Mouse (Mus musculus) limb, embryonic 14.5 days (tissue): ENCODE measurements at regions not wholly inside any gene's neighbourhood (a gene's known extent, or its start where the extent isn't known, plus 50 kb on each side); places are given as distances from the start of the nearest gene placed in this dataset.

ENCODE experiments used
- ATAC-seq: fragments of 200-750 bp; cut with Nextera tagmentation; 2 replicates; pipeline ENCODE4 v1.8.0; 2017; ENCODE audit warnings: low read depth, moderate number of reproducible peaks, moderate TSS enrichment; ENCODE audit not compliant: low FRiP score
- DNase-seq: peaks from one replicate; pipeline ENCODE4 v3.0.0-alpha.2; 2015; ENCODE audit warnings: low spot score
- H3K27ac ChIP-seq: fragments of 300-500 bp; sonication (generic); replicated peaks from 2 replicates; pipeline ENCODE4 v1.5.1; 2014; ENCODE audit warnings: low read depth, mild to moderate bottlenecking, low read length, moderate library complexity, mixed read lengths
- H3K27me3 ChIP-seq: fragments of 300-500 bp; sonication (generic); 2 replicates; pipeline ENCODE4 v1.6.1; 2014; ENCODE audit warnings: low read length, mixed read lengths; ENCODE audit not compliant: control insufficient read depth, insufficient read depth
- H3K36me3 ChIP-seq: fragments of 300-500 bp; sonication (generic); 2 replicates; pipeline ENCODE4 v1.6.1; 2014; ENCODE audit warnings: mild to moderate bottlenecking, low read length, moderate library complexity, mixed read lengths; ENCODE audit not compliant: control insufficient read depth, insufficient read depth
- H3K4me1 ChIP-seq: fragments of 300-500 bp; sonication (generic); 2 replicates; pipeline ENCODE4 v1.6.1; 2014; ENCODE audit warnings: antibody characterized with exemption, low read length, mixed read lengths; ENCODE audit not compliant: control insufficient read depth, insufficient read depth
- H3K4me2 ChIP-seq: fragments of 300-500 bp; sonication (generic); replicated peaks from 2 replicates; pipeline ENCODE4 v1.6.1; 2014; ENCODE audit warnings: low read depth, mild to moderate bottlenecking, low read length, moderate library complexity; ENCODE audit not compliant: severe bottlenecking
- H3K4me3 ChIP-seq: fragments of 300-500 bp; sonication (generic); replicated peaks from 2 replicates; pipeline ENCODE4 v1.5.1; 2014; ENCODE audit warnings: low read length
- H3K9ac ChIP-seq: fragments of 300-500 bp; sonication (generic); 2 replicates; pipeline ENCODE4 v1.6.1; 2014; ENCODE audit warnings: mild to moderate bottlenecking, low read depth, low read length, moderate library complexity; ENCODE audit not compliant: severe bottlenecking
- H3K9me3 ChIP-seq: fragments of 300-500 bp; sonication (generic); 2 replicates; pipeline ENCODE4 v1.6.1; 2016; ENCODE audit warnings: low read length; ENCODE audit not compliant: control insufficient read depth
- POLR2A ChIP-seq: fragments of 200-500 bp; IDR thresholded peaks from 2 replicates; pipeline ENCODE4 v1.8.0; 2012; ENCODE audit warnings: inconsistent platforms, mild to moderate bottlenecking, moderate library complexity, borderline replicate concordance; ENCODE audit not compliant: insufficient read depth, insufficient read length; ENCODE audit errors: extremely low read depth
- WGBS: fragments of 180-500 bp; shearing (Covaris S2); extraction: QIAGEN DNeasy Blood & Tissue Kit; methylation state at CpG from one replicate; pipeline ENCODE4 v1.1.7; 2014; 5-methylcytosine and 5-hydroxymethylcytosine counted together

- Histone ChIP-seq H3K27ac (no peak overlapping the region), H3K9me3 (no peaks in the 10 kb centered on the region), H3K27me3 (no peaks in the 10 kb centered on the region), H3K4me1 (peaks cover 19% of the 10 kb centered on the region), H3K4me2 (no peak overlapping the region), H3K9ac (no peak overlapping the region), H3K4me3 (no peak overlapping the region), H3K36me3 (no peaks in the 10 kb centered on the region)
- no peak for DNase-seq
- ATAC-seq = no peak
- TF ChIP-seq POLR2A = no peak
- WGBS = 66% methylated on average over 4 of the region's 4 CpGs
Measured at GRCm38 (mm10) chr13:56362238-56362637, 64.2 kb upstream of the Gm3045 start.

GRCm38 (mm10) chr13:56362646-56363045 lies 63.7 kb upstream of the Gm3045 start:
- Histone ChIP-seq H3K36me3 (no peaks in the 10 kb centered on the region), H3K27me3 (no peaks in the 10 kb centered on the region), H3K9me3 (no peaks in the 10 kb centered on the region), H3K27ac (no peak overlapping the region), H3K4me3 (no peak overlapping the region), H3K9ac (no peak overlapping the region), H3K4me2 (no peak overlapping the region), H3K4me1 (peaks cover 19% of the 10 kb centered on the region)
- WGBS = 59% methylated on average over 13 of the region's 13 CpGs
- TF ChIP-seq POLR2A = no peak
- no peak for ATAC-seq
- DNase-seq = no peak

- Histone ChIP-seq H3K4me2 (no peak overlapping the region), H3K27me3 (no peaks in the 10 kb centered on the region), H3K4me1 (peaks cover 22% of the 10 kb centered on the region), H3K9ac (no peak overlapping the region), H3K9me3 (no peaks in the 10 kb centered on the region), H3K36me3 (no peaks in the 10 kb centered on the region), H3K27ac (no peak overlapping the region), H3K4me3 (no peak overlapping the region)
- TF ChIP-seq POLR2A = no peak
- ATAC-seq (no peak), DNase-seq (no peak)
- 71% methylated on average over 2 of the region's 2 CpGs for WGBS
Measured at GRCm38 (mm10) chr13:56369600-56369999, 56.8 kb upstream of the Gm3045 start.

GRCm38 (mm10) chr13:56371374-56371773 lies 55.0 kb upstream of the Gm3045 start:
- 21% methylated on average over 5 of the region's 5 CpGs for WGBS

GRCm38 (mm10) chr13:56372003-56372725 lies 54.2 kb upstream of the Gm3045 start:
- H3K4me1 ChIP-seq = peaks cover 22% of the 10 kb centered on the region
- H3K27ac ChIP-seq = no peak overlapping the region
- no peaks in the 10 kb centered on the region for H3K36me3 ChIP-seq
- H3K9me3 ChIP-seq = no peaks in the 10 kb centered on the region
- H3K27me3 ChIP-seq = no peaks in the 10 kb centered on the region
- DNase-seq = peak; percentile 71
- ATAC-seq = 0 out of 2 replicates have a peak, but pooled peaks have one; percentile 15
- WGBS = 50% methylated on average over 20 of the region's 20 CpGs
- no peak overlapping the region for H3K4me2 ChIP-seq
- no peak overlapping the region for H3K9ac ChIP-seq
- TF ChIP-seq POLR2A = no peak
- no peak overlapping the region for H3K4me3 ChIP-seq

More at GRCm38 (mm10) chr13:56371374-56371773, 55.0 kb upstream of the Gm3045 start:
- no peaks in the 10 kb centered on the region for H3K27me3 ChIP-seq
- H3K4me1 ChIP-seq = peaks cover 22% of the 10 kb centered on the region
- no peak for DNase-seq
- no peak overlapping the region for H3K4me3 ChIP-seq
- no peak for TF ChIP-seq POLR2A
- H3K4me2 ChIP-seq = no peak overlapping the region
- no peak for ATAC-seq
- no peaks in the 10 kb centered on the region for H3K9me3 ChIP-seq
- no peak overlapping the region for H3K9ac ChIP-seq
- no peak overlapping the region for H3K27ac ChIP-seq
- H3K36me3 ChIP-seq = no peaks in the 10 kb centered on the region
